Mouse (Mus musculus) bone marrow, adult 2 months (tissue): ENCODE data around the gene Sh3bgrl2. TPM values are rescaled to one million over a fixed set of nuclear protein-coding genes. Genes with fewer than 3 reads are reported as not detected.

Experiments
- H3K27ac ChIP-seq: fragments of 200-500 bp; 2 replicates; pipeline ENCODE4 v1.5.1; 2012; ENCODE audit warnings: low read depth, mild to moderate bottlenecking, control low read depth, inconsistent platforms, low read length; ENCODE audit not compliant: control insufficient read depth, poor library complexity, insufficient read depth
- H3K4me1 ChIP-seq: fragments of 200-500 bp; 2 replicates; pipeline ENCODE4 v1.6.1; 2011; ENCODE audit warnings: low read length; ENCODE audit not compliant: control insufficient read depth, insufficient read depth
- H3K4me3 ChIP-seq: fragments of 200-500 bp; replicated peaks from 2 replicates; pipeline ENCODE3; 2011; ENCODE audit warnings: mild to moderate bottlenecking, low read depth, low read length, control low read depth; ENCODE audit not compliant: control insufficient read depth
- CTCF ChIP-seq: fragments of 200-500 bp; IDR thresholded peaks from 2 replicates; pipeline ENCODE4 v1.5.1; 2011; ENCODE audit warnings: low read length, control low read depth; ENCODE audit not compliant: control insufficient read depth, insufficient read depth
- POLR2A ChIP-seq: fragments of 200-500 bp; IDR thresholded peaks from 2 replicates; pipeline ENCODE4 v1.6.1; 2011; ENCODE audit warnings: low read depth, mild to moderate bottlenecking, control low read depth, low read length, borderline replicate concordance; ENCODE audit not compliant: control insufficient read depth
- WGBS: fragments of 180-500 bp; shearing (Covaris S2); methylation state at CpG from one replicate; pipeline ENCODE4 v1.1.7; 2018; 5-methylcytosine and 5-hydroxymethylcytosine counted together
- polyA plus RNA-seq: library from polyadenylated mRNA; stranded (reverse); fragments of >200 nt; gene quantifications from 2 replicates; pipeline ENCODE4 v1.2.4, GENCODE M21; 2011; ENCODE audit warnings: low replicate concordance; ENCODE audit not compliant: missing spikeins, insufficient read depth, insufficient read length

The Sh3bgrl2 gene
- polyA plus RNA-seq, 1 experiment = 6.8 TPM

- no peaks in the 10 kb centered on the region for H3K4me1 ChIP-seq
- WGBS = 83% methylated on average over 6 of the region's 6 CpGs
- H3K4me3 ChIP-seq = no peak overlapping the region
- TF ChIP-seq CTCF (no peak), POLR2A (no peak)
- no peak overlapping the region for H3K27ac ChIP-seq
Observed at GRCm38 (mm10) chr9:83623455-83623854, 75.3 kb downstream of the Sh3bgrl2 start.

- Histone ChIP-seq H3K4me1 (no peaks in the 10 kb centered on the region), H3K4me3 (no peak overlapping the region), H3K27ac (no peak overlapping the region)
- no peak for TF ChIP-seq POLR2A
- TF ChIP-seq CTCF = no peak
- WGBS = 62% methylated on average over 5 of the region's 5 CpGs
Observed at GRCm38 (mm10) chr9:83624193-83624592, 76.1 kb downstream of the Sh3bgrl2 start.

DNA sequence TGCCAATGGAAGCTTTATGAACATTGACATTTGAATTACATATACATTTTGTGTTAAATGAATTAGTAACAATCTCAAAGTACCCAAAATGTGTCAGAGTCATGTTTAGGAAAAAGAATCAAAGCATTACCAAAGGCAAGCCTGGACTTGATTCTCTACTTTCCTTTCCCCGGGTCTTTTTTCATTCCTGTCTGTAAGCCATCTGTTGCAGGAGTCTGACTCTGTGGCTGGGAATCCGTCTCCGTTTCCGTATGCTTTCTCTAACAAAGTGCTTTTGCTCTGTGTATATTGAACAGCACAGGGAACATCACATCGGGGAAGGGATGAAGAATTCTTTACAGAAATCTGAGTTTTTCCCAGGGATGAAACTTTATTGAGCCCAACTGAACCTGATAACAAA is 77.0 kb downstream of the Sh3bgrl2 start:
- Histone ChIP-seq H3K27ac (no peak overlapping the region), H3K4me3 (no peak overlapping the region), H3K4me1 (no peaks in the 10 kb centered on the region)
- TF ChIP-seq POLR2A (no peak), CTCF (no peak)
- WGBS = 81% methylated on average over 5 of the region's 5 CpGs

DNA sequence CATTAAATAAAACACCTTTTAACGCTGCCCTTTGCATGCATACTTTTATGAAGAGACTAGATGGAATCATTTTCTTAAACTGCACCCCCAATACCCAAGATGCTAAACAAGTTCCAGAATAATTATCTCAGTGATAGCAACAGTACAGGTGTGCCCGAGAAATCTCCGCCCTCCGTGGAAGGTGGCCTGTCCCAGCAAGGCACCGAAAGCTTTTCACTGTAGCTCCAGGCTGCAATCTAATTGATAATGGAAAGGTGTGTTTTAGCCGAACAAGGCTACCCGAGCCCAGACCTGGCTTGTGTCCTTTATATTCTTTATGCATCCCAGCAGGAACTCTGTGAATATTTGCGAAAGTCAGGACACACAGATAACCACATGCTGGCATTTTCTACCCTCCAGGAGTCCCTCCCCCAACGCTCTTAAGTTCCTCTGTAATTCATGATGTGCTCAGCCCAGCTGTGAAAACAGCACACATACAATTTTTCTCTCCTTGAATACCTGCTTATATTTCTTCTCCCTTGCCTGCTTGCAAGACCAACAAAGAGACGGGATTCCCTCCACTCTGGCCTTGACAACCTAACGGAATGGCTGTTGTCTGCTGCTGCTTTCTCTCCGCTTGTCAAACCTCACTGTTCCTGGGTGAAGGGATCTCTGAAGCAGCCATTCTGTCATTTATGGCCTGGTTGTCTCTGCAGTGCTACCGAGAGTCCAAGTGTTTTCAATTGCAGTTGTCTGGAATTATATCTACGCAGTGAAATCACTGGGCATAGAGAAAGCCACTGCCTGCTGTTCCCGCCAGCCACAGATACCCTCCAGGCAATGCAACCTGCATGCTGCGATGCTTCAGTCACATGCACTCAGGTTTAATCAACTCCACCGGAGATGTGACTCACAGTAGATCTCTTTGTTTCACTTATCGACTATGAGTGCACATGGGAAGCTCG is 80.8 kb downstream of the Sh3bgrl2 start:
- WGBS = 79% methylated on average over 19 of the region's 19 CpGs
- TF ChIP-seq POLR2A (no peak), CTCF (no peak)

GRCm38 (mm10) chr9:83630341-83630740 is 82.2 kb downstream of the Sh3bgrl2 start:
- Histone ChIP-seq H3K27ac (no peak overlapping the region), H3K4me1 (no peaks in the 10 kb centered on the region), H3K4me3 (no peak overlapping the region)
- WGBS = 45% methylated on average over 6 of the region's 6 CpGs
- TF ChIP-seq CTCF (no peak), POLR2A (no peak)

More for the DNA sequence above, 80.8 kb downstream of the Sh3bgrl2 start:
- Histone ChIP-seq H3K4me1 (no peaks in the 10 kb centered on the region), H3K4me3 (no peak overlapping the region), H3K27ac (no peak overlapping the region)

DNA sequence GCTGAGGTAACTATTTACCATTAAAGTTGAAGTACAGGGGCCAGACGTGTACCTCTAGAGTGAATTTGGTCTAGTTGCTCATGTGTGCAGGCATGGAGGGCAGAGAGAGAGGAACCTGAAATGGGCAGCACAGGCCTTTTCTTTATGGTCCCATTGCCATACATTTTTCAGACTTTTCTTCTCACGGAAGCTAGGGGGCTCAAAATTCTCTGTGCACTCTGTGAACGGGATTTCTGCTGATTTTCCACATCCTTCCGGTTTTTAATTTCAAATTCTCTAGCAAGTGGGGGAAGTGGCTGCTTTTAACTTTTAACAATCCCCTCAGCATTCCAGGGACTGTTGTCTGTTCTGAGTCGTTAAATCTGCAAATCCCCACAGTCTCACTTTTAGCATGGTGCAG is 83.8 kb downstream of the Sh3bgrl2 start:
- H3K4me3 ChIP-seq = no peak overlapping the region
- TF ChIP-seq POLR2A = no peak
- no peak for TF ChIP-seq CTCF
- 58% methylated on average over 5 of the region's 5 CpGs for WGBS
- H3K27ac ChIP-seq = no peak overlapping the region
- no peaks in the 10 kb centered on the region for H3K4me1 ChIP-seq

- H3K4me3 ChIP-seq = no peak overlapping the region
- WGBS = 73% methylated on average over 3 of the region's 3 CpGs
- no peak for TF ChIP-seq POLR2A
- TF ChIP-seq CTCF = no peak
- H3K27ac ChIP-seq = no peak overlapping the region
- no peaks in the 10 kb centered on the region for H3K4me1 ChIP-seq
Observed at GRCm38 (mm10) chr9:83634703-83635102, 86.6 kb downstream of the Sh3bgrl2 start.

DNA sequence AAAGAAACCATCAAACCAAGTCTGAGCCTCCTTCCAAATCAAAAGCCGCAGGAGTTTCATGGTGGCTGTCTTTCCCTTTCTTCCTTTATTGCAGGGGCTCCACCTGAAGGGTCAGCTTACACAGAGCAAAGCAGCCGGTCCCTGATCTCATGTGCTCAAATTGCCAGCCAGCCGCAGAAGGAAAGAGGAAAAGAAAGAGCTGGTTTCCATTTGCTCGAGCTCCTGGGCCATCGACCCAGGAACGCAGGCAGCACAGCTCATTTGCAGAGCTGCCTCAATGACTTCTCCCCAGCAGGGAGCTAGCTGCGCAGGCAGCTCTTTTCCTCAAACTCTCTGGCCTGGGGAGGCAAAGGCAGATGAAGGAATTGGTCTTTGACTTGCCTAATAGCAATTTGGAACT is 87.9 kb downstream of the Sh3bgrl2 start:
- TF ChIP-seq POLR2A (no peak), CTCF (no peak)
- 46% methylated on average over 7 of the region's 7 CpGs for WGBS

More for the DNA sequence above, 87.9 kb downstream of the Sh3bgrl2 start:
- H3K4me1 ChIP-seq = no peaks in the 10 kb centered on the region
- H3K27ac ChIP-seq = no peak overlapping the region
- no peak overlapping the region for H3K4me3 ChIP-seq
